Mouse (Mus musculus): ENCODE measurements around the gene Stat5b. TPM values are rescaled to one million over a fixed set of nuclear protein-coding genes. Genes with fewer than 3 reads are reported as not detected.

Stat5b gene
- polyA plus RNA-seq, 1 experiment from 2014 or later, result 25.3 TPM

DNA sequence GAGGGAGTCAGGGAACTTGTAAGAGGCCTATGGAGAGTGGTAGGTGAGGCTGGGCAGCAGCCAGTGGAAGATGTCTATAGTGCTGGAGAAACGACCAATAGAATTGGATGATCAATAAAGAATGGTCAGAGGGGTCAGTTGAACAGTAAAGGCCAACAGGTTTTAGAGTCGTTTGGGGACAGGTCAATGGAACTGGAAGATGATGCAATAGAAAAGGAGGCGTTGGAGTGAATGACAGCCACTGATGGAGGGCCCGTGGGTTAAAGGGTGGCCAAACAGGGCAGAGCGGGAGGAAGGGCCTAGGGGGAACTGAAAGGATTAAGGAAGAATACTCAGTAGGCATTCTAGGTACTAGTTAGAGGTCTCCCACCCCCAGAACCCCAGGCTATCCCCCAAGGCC, 103.4 kb downstream of the Stat5b start:
- no peaks in the 10 kb centered on the region for H3K36me3 ChIP-seq
- peaks cover 54% of the 10 kb centered on the region for H3K27me3 ChIP-seq
- H3K4me3 ChIP-seq, result no peak overlapping the region
- no peak overlapping the region for H3K9ac ChIP-seq
- H3K9me3 ChIP-seq (replicated peaks), result no peaks in the 10 kb centered on the region
- ATAC-seq (replicated peaks; ENCODE audit: insufficient number of reproducible peaks, insufficient read depth, low FRiP score, low read depth), result no peak
- H3K4me2 ChIP-seq, result no peak overlapping the region
- WGBS, result 66% methylated on average over 5 of the region's 5 CpGs
- H3K27ac ChIP-seq, result no peak overlapping the region
- 0 out of 2 replicates have a peak, but pooled peaks cover 3% of the 10 kb centered on the region for H3K4me1 ChIP-seq (replicated peaks)

DNA sequence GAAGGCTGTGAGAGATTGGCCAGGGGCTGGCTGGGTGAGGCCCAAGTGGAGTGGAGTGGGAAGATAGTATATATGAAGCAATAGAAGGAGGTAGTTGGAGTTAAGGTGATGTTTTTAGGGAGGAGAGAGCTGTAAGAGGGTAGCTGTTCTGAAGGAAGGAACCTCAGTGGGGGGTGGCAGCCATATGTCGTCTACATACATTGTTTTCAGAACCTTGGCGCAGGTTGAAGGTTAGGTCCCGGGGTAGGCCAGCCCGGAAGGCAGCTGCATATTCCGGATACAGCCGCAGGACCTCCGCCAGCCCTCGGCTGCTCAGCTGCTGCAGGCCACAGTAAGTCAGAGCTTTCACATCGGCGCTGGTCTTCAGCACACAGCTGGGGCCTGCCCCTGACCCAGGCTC, 104.0 kb downstream of the Stat5b start:
- Histone ChIP-seq H3K4me2 (no peak overlapping the region), H3K9me3 (replicated peaks) (no peaks in the 10 kb centered on the region), H3K27me3 (peaks cover 50% of the 10 kb centered on the region), H3K4me1 (replicated peaks) (0 out of 2 replicates have a peak, but pooled peaks cover 3% of the 10 kb centered on the region), H3K27ac (no peak overlapping the region), H3K36me3 (no peaks in the 10 kb centered on the region), H3K9ac (no peak overlapping the region), H3K4me3 (no peak overlapping the region)
- 75% methylated on average over 10 of the region's 10 CpGs for WGBS
- ATAC-seq (replicated peaks; ENCODE audit: insufficient number of reproducible peaks, insufficient read depth, low FRiP score, low read depth), result no peak

DNA sequence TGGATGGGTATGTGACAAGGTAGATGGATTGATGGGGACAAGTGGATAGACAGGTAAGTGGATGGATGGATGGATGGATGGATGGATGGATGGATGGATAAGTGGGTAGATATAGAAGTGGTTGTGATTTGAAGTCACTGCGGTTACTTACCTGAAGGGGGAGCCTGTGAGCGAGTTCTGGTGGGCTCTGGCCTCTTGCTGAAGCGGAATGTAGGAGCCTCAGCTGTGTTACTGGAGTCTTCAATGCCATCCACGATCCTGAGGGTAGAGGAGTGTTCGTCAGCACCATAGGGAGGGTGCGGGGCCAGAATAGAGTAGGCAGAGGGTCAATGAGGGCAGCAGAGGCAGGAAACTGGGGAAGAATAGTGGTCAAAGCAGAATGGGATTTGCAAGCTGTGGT, 105.4 kb downstream of the Stat5b start:
- H3K9ac ChIP-seq, result 0 out of 2 replicates have a peak overlapping the region, but pooled peaks have one; percentile 10
- no peak overlapping the region for H3K4me3 ChIP-seq
- ATAC-seq (replicated peaks; ENCODE audit: insufficient number of reproducible peaks, insufficient read depth, low FRiP score, low read depth), result no peak
- WGBS, result 12% methylated on average over 6 of the region's 6 CpGs
- H3K9me3 ChIP-seq (replicated peaks), result no peaks in the 10 kb centered on the region
- H3K4me1 ChIP-seq (replicated peaks), result 0 out of 2 replicates have a peak, but pooled peaks cover 3% of the 10 kb centered on the region
- peaks cover 48% of the 10 kb centered on the region for H3K27me3 ChIP-seq
- no peak overlapping the region for H3K4me2 ChIP-seq
- no peaks in the 10 kb centered on the region for H3K36me3 ChIP-seq
- no peak overlapping the region for H3K27ac ChIP-seq

DNA sequence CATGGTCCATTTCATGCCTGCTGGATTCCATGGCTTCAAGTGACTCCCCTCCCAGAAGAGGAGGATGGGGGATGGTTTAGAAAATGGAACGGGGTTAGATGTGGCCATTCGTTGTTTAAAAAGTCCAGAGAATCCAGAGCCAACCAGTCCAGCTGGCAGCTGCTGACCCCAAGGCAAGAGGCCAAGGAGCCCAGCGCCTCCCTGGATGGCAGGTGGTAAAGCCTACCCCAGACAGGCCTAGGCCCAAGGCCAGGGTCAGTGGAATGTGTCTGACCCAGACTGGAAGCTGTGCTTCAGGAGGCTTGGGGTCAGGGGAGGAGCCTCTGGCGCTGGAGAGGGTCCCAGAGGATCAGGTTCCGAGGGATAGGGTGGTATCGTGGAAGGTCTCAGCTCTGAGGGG, 109.2 kb downstream of the Stat5b start:
- Histone ChIP-seq H3K36me3 (no peaks in the 10 kb centered on the region), H3K27ac (no peak overlapping the region), H3K9ac (no peak overlapping the region), H3K4me1 (replicated peaks) (peaks cover 16% of the 10 kb centered on the region), H3K9me3 (replicated peaks) (no peaks in the 10 kb centered on the region), H3K27me3 (peaks cover 14% of the 10 kb centered on the region), H3K4me3 (no peak overlapping the region), H3K4me2 (no peak overlapping the region)
- no peak for ATAC-seq (replicated peaks; ENCODE audit: insufficient number of reproducible peaks, insufficient read depth, low FRiP score, low read depth)
- WGBS, result 75% methylated on average over 6 of the region's 6 CpGs

DNA sequence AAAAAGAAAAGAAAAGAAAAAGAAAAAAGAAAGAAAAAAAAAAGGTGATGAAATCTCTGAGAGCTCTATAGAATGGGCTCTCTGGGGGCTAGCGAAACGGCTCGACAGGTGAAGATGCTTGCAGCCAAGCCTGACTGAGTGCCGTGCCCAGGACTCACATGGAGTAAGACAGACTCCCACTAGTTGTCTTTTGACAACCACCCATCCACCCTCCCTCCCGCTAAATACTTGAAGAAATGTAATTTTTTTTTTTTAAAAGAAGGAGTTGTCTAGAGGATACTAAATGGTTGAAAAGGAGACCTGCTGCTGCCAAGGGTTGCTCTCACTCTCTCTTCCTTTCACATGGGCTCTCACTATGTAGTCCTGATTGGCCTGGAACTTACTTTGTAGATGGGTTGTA, 111.8 kb downstream of the Stat5b start:
- H3K4me2 ChIP-seq, result peak overlapping the region; percentile 75
- no peaks in the 10 kb centered on the region for H3K9me3 ChIP-seq (replicated peaks)
- peak overlapping the region; percentile 49 for H3K9ac ChIP-seq
- H3K36me3 ChIP-seq, result no peaks in the 10 kb centered on the region
- peak overlapping the region; percentile 78; the same call in 1 of the 2 replicates for H3K27ac ChIP-seq
- H3K4me3 ChIP-seq, result peak overlapping the region; percentile 98
- 0 out of 2 replicates have a peak, but pooled peaks cover 5% of the 10 kb centered on the region for H3K27me3 ChIP-seq
- WGBS, result 14% methylated on average over 5 of the region's 5 CpGs
- peaks cover 29% of the 10 kb centered on the region for H3K4me1 ChIP-seq (replicated peaks)
- no peak for ATAC-seq (replicated peaks; ENCODE audit: insufficient number of reproducible peaks, insufficient read depth, low FRiP score, low read depth)

DNA sequence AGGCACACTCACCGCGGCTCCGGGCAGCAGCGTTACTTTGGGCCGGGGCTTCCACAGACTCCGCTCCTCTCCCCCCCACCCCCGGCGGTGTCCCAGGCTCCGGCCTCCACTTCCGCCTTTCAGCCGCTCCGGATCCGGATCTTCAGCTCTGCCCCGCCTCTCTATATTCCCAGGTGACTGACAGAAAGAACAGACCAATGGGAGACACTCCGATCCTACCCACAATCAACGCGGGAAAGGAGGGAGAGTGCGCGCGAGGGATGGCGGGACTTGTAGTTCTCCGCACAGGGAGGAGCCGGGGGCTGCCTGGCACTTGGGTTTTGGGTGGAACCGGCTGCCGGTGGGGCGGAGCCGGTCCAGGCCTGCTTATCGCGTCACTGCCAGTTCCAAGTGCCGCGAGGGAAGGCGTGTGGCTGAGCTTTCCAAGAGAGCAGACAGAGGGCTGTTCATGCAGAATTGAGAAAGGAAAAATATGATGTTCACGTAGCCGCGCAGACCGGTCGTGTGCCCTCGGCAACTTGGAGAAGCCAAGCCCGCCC, 112.4 kb downstream of the Stat5b start, which contains the start of gene Rab5c:
Gene Rab5c, minus strand, starts transcription at position 150 of the 539 bp plus-strand sequence.
- no peaks in the 10 kb centered on the region for H3K9me3 ChIP-seq (replicated peaks)
- H3K4me3 ChIP-seq, result peak within 1 kb of the TSS; percentile 98
- H3K27me3 ChIP-seq, result 0 out of 2 replicates have a peak, but pooled peaks cover 5% of the 10 kb centered on the region
- H3K9ac ChIP-seq, result peak within 1 kb of the TSS; percentile 97
- peaks cover 29% of the 10 kb centered on the region for H3K4me1 ChIP-seq (replicated peaks)
- H3K27ac ChIP-seq, result peak within 1 kb of the TSS; percentile 78
- ATAC-seq (replicated peaks; ENCODE audit: insufficient number of reproducible peaks, insufficient read depth, low FRiP score, low read depth), result peak; percentile 100
- no peaks in the 10 kb centered on the region for H3K36me3 ChIP-seq
- H3K4me2 ChIP-seq, result peak within 1 kb of the TSS; percentile 86
- WGBS, result under 1% methylated on average over 39 of the region's 39 CpGs

DNA sequence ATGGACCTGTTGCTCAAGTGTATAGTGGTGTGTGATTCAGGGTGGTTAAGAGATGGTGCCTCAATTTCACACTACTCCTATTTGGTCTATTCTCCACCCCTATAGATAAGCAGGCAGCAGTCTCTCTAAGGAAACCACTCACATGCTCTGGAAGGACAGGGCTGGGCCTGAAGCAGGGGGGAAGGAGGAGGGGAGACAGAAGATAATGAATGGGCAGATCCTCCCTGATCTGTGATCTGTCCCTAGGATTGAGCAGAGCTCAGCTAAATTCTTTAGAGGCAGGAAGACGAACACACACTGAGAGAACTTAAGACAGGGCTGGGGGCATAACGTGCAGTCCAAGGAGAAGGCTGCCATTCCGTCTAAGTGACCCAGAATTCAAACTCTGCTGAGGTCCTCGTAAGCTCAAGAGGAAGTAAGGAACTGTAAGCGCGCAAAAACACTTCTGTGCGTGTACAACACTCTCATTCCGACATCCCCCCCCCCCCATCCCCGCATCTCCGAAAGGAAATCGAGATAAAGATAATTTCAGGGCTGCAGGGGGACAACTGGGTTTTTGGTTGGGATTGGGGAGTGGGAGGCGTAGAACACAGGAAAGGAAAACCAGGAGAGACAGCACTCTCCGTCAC, 113.3 kb downstream of the Stat5b start:
- no peak for ATAC-seq (replicated peaks; ENCODE audit: insufficient number of reproducible peaks, insufficient read depth, low FRiP score, low read depth)
- no peaks in the 10 kb centered on the region; the same call in 1 of the 2 replicates for H3K36me3 ChIP-seq
- peak overlapping the region; percentile 86 for H3K4me2 ChIP-seq
- H3K9ac ChIP-seq, result peak overlapping the region; percentile 97
- WGBS, result under 1% methylated on average over 13 of the region's 13 CpGs
- H3K4me3 ChIP-seq, result peak overlapping the region; percentile 98
- H3K27ac ChIP-seq, result peak overlapping the region; percentile 75
- H3K27me3 ChIP-seq, result 0 out of 2 replicates have a peak, but pooled peaks cover 5% of the 10 kb centered on the region
- no peaks in the 10 kb centered on the region for H3K9me3 ChIP-seq (replicated peaks)
- H3K4me1 ChIP-seq (replicated peaks), result peaks cover 31% of the 10 kb centered on the region

DNA sequence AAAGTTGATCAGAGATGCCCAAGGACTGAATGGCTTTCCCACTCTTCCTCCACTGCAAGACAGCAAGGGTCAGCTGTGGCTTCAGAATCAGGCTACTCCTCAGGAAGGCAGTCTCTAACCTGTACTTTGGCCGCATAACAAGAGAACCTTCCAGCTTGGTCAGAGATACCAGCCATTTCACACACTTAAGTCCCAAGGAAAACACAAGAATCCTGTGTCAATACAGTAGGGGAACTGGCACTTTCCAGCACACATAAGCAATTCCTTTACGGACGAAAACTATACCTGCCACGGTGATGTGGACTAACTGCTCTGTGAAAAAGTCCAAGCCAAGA, 113.8 kb downstream of the Stat5b start:
- no peak for ATAC-seq (replicated peaks; ENCODE audit: insufficient number of reproducible peaks, insufficient read depth, low FRiP score, low read depth)
- 0 out of 2 replicates have a peak overlapping the region, but pooled peaks have one; percentile 75 for H3K27ac ChIP-seq
- H3K4me2 ChIP-seq, result peak overlapping the region; percentile 86
- H3K9ac ChIP-seq, result peak overlapping the region; percentile 97; the same call in 1 of the 2 replicates
- peak overlapping the region; percentile 98 for H3K4me3 ChIP-seq
- H3K9me3 ChIP-seq (replicated peaks), result no peaks in the 10 kb centered on the region
- 70% methylated on average over 4 of the region's 4 CpGs for WGBS
- 0 out of 2 replicates have a peak, but pooled peaks cover 5% of the 10 kb centered on the region for H3K27me3 ChIP-seq
- H3K4me1 ChIP-seq (replicated peaks), result peaks cover 31% of the 10 kb centered on the region
- no peaks in the 10 kb centered on the region; the same call in 1 of the 2 replicates for H3K36me3 ChIP-seq

DNA sequence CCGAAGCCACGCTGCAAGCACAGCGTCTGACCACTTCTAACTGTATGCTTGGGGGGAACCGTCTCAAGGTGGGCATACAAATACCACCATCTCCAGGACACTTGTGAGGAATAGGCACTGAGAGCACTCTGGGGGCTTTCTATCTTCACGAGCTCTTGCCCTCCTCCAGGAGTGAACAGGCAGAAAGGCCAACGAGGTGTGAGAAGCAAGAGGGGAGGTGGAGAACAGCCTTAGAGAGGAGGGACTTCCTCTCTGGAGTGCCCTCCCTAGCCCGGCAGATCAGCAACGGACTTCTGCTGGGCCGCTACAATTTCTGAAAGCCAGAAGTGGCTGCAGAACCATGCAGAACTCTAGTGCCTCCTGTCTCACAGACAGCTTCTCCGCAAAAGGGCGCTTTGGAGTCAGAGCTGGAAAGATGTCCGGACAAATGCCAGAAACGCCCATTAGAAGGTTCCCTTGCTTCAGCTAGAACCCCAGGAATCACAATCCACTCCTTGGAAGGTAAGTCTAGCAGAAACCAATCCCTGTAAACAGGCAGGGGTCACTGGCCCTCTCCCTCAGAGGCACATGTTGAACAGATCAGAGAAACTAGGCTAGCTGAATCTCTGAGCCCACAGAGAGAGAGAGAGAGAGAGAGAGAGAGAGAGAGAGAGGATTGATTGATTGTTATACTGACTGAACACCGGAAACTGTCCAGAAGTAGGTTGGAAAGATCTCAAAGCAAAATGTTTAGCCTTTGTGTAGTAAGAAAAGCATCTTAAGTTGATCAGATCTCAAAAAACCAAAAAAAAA, 114.4 kb downstream of the Stat5b start:
- H3K4me1 ChIP-seq (replicated peaks), result peaks cover 31% of the 10 kb centered on the region
- H3K27me3 ChIP-seq, result 0 out of 2 replicates have a peak, but pooled peaks cover 5% of the 10 kb centered on the region
- peak overlapping the region; percentile 38; the same call in 1 of the 2 replicates for H3K27ac ChIP-seq
- H3K36me3 ChIP-seq, result no peaks in the 10 kb centered on the region; the same call in 1 of the 2 replicates
- no peak for ATAC-seq (replicated peaks; ENCODE audit: insufficient number of reproducible peaks, insufficient read depth, low FRiP score, low read depth)
- 61% methylated on average over 14 of the region's 14 CpGs for WGBS
- H3K9ac ChIP-seq, result peak overlapping the region; percentile 97
- H3K9me3 ChIP-seq (replicated peaks), result no peaks in the 10 kb centered on the region
- H3K4me2 ChIP-seq, result peak overlapping the region; percentile 86
- peak overlapping the region; percentile 98 for H3K4me3 ChIP-seq

DNA sequence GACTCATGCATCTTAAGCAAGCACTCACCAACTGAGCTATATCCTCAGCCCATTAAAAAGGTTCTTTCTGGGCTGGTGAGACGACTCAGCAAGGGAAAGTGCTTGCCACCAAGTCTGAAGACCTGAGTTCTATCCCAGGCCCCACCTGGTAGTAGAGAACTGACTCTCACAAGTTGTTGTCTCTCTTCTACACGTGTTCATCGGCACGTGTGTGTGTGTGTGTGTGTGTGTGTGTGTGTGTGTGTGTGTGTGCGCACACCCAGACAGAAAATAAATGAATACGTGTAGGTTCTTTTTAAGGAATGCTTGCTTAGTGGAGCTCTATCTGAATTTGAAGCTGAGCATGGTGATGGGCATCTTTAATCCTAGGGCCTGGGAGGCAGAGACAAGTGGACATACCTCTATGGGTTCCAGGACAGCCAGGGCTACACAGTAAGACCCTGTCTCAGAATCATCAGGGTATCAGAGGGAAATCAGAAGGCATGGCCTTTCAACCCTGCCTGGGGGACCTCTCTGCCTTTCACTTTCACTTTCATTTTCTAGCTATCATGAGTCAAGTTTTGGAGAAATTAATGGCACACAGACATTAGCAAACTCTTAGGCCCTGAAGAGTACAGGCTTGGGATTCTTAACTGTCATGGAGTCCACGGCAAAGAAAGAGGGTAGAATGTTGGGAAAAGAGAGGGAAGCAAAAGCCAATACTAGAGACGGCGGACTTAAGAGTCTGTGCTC, 115.2 kb downstream of the Stat5b start:
- peak overlapping the region; percentile 28; the same call in 1 of the 2 replicates for H3K27ac ChIP-seq

More for the DNA sequence above, 115.2 kb downstream of the Stat5b start:
- peak overlapping the region; percentile 86 for H3K4me2 ChIP-seq
- H3K9ac ChIP-seq, result peak overlapping the region; percentile 97; the same call in 1 of the 2 replicates
- H3K4me1 ChIP-seq (replicated peaks), result peaks cover 31% of the 10 kb centered on the region
- H3K36me3 ChIP-seq, result no peaks in the 10 kb centered on the region; the same call in 1 of the 2 replicates
- no peak for ATAC-seq (replicated peaks; ENCODE audit: insufficient number of reproducible peaks, insufficient read depth, low FRiP score, low read depth)
- H3K4me3 ChIP-seq, result peak overlapping the region; percentile 98
- 86% methylated on average over 9 of the region's 9 CpGs for WGBS
- 0 out of 2 replicates have a peak, but pooled peaks cover 3% of the 10 kb centered on the region for H3K27me3 ChIP-seq
- H3K9me3 ChIP-seq (replicated peaks), result no peaks in the 10 kb centered on the region
